Comparison of ENCODE assay signal across 21 mouse cellular contexts in genomic region chr11:90283159-90283558, GRCm38 (mm10).
"Had no signal": no experiment of that assay in that cellular context is flagged by ENCODE, and none has a peak within 500 bp of the region (broad histone marks: within the 10 kb centered on the region; RNA-seq: fewer than 3 reads in every experiment).

No protein-coding gene starts in this region.

- H3K4me3 ChIP-seq: kidney, embryonic 15.5 days; limb, embryonic 12.5 days; limb, embryonic 15.5 days; megakaryocyte, embryonic 14.5 days; midbrain, embryonic 10.5 days; midbrain, embryonic 13.5 days; myocyte; neural tube, embryonic 13.5 days had no signal

- H3K9me3 ChIP-seq: kidney, embryonic 15.5 days; limb, embryonic 12.5 days; limb, embryonic 15.5 days; megakaryocyte, embryonic 14.5 days; midbrain, embryonic 10.5 days; midbrain, embryonic 13.5 days; neural tube, embryonic 13.5 days had no signal

- H3K4me1 ChIP-seq: kidney, embryonic 15.5 days; limb, embryonic 12.5 days; limb, embryonic 15.5 days; midbrain, embryonic 10.5 days; midbrain, embryonic 13.5 days had no signal

- H3K27me3 ChIP-seq: kidney, embryonic 15.5 days; limb, embryonic 12.5 days; limb, embryonic 15.5 days; megakaryocyte, embryonic 14.5 days; midbrain, embryonic 13.5 days; neural tube, embryonic 13.5 days had no signal

- H3K9ac ChIP-seq: kidney, embryonic 15.5 days; limb, embryonic 12.5 days; limb, embryonic 15.5 days; liver, embryonic 14.5 days; liver, postnatal 0 days; lung, embryonic 14.5 days; midbrain, embryonic 13.5 days; neural tube, embryonic 13.5 days had no signal

- H3K4me2 ChIP-seq: kidney, embryonic 15.5 days; limb, embryonic 12.5 days; limb, embryonic 15.5 days; liver, embryonic 11.5 days; lung, embryonic 14.5 days; midbrain, embryonic 13.5 days; neural tube, embryonic 13.5 days had no signal

- ATAC-seq: liver, postnatal 0 days; lung, postnatal 0 days; midbrain, embryonic 13.5 days; midbrain, embryonic 16.5 days had no signal

- H3K36me3 ChIP-seq: kidney, embryonic 15.5 days; limb, embryonic 12.5 days; limb, embryonic 15.5 days; midbrain, embryonic 10.5 days; midbrain, embryonic 13.5 days; neural tube, embryonic 13.5 days had no signal

- DNase-seq: kidney, adult 2 months; kidney, postnatal 10 days; kidney, postnatal 36 days; liver, postnatal 0 days; lung, embryonic 14.5 days; retina, postnatal 1 day; thymus, adult 2 months; thymus, postnatal 25 days had no signal

- H3K27ac ChIP-seq: kidney, embryonic 15.5 days; limb, embryonic 12.5 days; limb, embryonic 15.5 days; liver, embryonic 14.5 days; macrophage; midbrain, embryonic 10.5 days; midbrain, embryonic 13.5 days; neural tube, embryonic 13.5 days had no signal
